Mouse (Mus musculus) liver, embryonic 14.5 days (tissue): ENCODE data around the gene Tnip2. TPM values are rescaled to one million over a fixed set of nuclear protein-coding genes. Genes with fewer than 3 reads are reported as not detected.

Experiments used
- ATAC-seq: fragments of 200-750 bp; cut with Nextera tagmentation; 2 replicates; pipeline ENCODE4 v1.8.0; 2017; ENCODE audit warnings: moderate number of reproducible peaks, mild to moderate bottlenecking, moderate library complexity; ENCODE audit not compliant: insufficient read depth
- DNase-seq, 3 experiments: peaks; one replicate each; pipeline ENCODE4 v3.0.0-alpha.2; 2012 to 2013; ENCODE audit warnings: low read depth in 3 of 3, low spot score in 3 of 3
- H3K27ac ChIP-seq: fragments of 300-500 bp; sonication (generic); 2 replicates; pipeline ENCODE4 v1.5.1; 2014; ENCODE audit warnings: moderate library complexity, mild to moderate bottlenecking, control low read depth, inconsistent platforms
- H3K27me3 ChIP-seq: fragments of 300-500 bp; sonication (generic); 2 replicates; pipeline ENCODE4 v1.6.1; 2014; ENCODE audit warnings: mild to moderate bottlenecking, low read length, moderate library complexity; ENCODE audit not compliant: control insufficient read depth, insufficient read depth
- H3K36me3 ChIP-seq: fragments of 300-500 bp; sonication (generic); replicated peaks from 2 replicates; pipeline ENCODE4 v1.6.1; 2014; ENCODE audit warnings: low read depth; ENCODE audit not compliant: control insufficient read depth, insufficient read depth
- H3K4me1 ChIP-seq, 2 experiments: fragments of 200-500 bp in 1 of 2; fragments of 300-500 bp in 1 of 2; sonication (generic) in 1 of 2; replicated peaks; 2 replicates each; pipeline ENCODE4 v1.6.1; 2012 to 2014; ENCODE audit warnings: antibody characterized with exemption in 1 of 2, inconsistent platforms in 1 of 2, low read length in 1 of 2; ENCODE audit not compliant: control insufficient read depth in 2 of 2, insufficient read depth in 2 of 2
- H3K4me2 ChIP-seq: fragments of 300-500 bp; sonication (generic); 2 replicates; pipeline ENCODE4 v1.6.1; 2014; ENCODE audit warnings: low read depth, mild to moderate bottlenecking, control low read depth, moderate library complexity
- H3K4me3 ChIP-seq, 2 experiments: fragments of 200-500 bp in 1 of 2; fragments of 300-500 bp in 1 of 2; sonication (generic) in 1 of 2; 2 replicates each; pipeline ENCODE4 v1.5.1; 2012 to 2014; ENCODE audit warnings: low read depth in 2 of 2, low read length in 2 of 2, mild to moderate bottlenecking in 2 of 2, control low read depth in 1 of 2, inconsistent platforms in 1 of 2, moderate library complexity in 1 of 2; ENCODE audit not compliant: insufficient read depth in 1 of 2
- H3K9ac ChIP-seq: fragments of 300-500 bp; sonication (generic); replicated peaks from 2 replicates; pipeline ENCODE4 v1.6.1; 2014; ENCODE audit warnings: mild to moderate bottlenecking, control low read depth, moderate library complexity
- H3K9me3 ChIP-seq: fragments of 300-500 bp; sonication (generic); 2 replicates; pipeline ENCODE4 v1.6.1; 2016; ENCODE audit warnings: low read length, mixed read lengths; ENCODE audit not compliant: control insufficient read depth
- CTCF ChIP-seq: IDR thresholded peaks from 2 replicates; pipeline ENCODE4 v1.5.1; 2016; ENCODE audit warnings: antibody characterized with exemption, low read depth, control low read depth
- EP300 ChIP-seq: IDR thresholded peaks from 2 replicates; pipeline ENCODE4 v1.6.1; 2016; ENCODE audit warnings: antibody characterized with exemption, low read depth
- WGBS: fragments of 180-500 bp; shearing (Covaris S2); extraction: QIAGEN DNeasy Blood & Tissue Kit; methylation state at CpG from one replicate; pipeline ENCODE4 v1.1.7; 2014; ENCODE audit not compliant: insufficient replicate concordance; 5-methylcytosine and 5-hydroxymethylcytosine counted together
- polyA plus RNA-seq, 2 experiments: library from polyadenylated mRNA; depleted of rRNA in 1 of 2; stranded (reverse) in 1 of 2; unstranded in 1 of 2; fragments of >200 nt; fragmentation: Nextera tagmentation in 1 of 2; extraction: Ambion mirVana in 1 of 2; gene quantifications; 2 replicates each; pipeline versions ENCODE4 v1.2.1 to v1.2.3; 2012 to 2014

The Tnip2 gene
- polyA plus RNA-seq, 2 experiments = 3.2 to 5.0 TPM

GRCm38 (mm10) chr5:34520458-34521209 lies 6.8 kb upstream of the Tnip2 start:
- Histone ChIP-seq H3K4me1 (peaks cover 8 to 15% of the 10 kb centered on the region in 2 experiments), H3K36me3 (no peaks in the 10 kb centered on the region), H3K9me3 (no peaks in the 10 kb centered on the region), H3K4me3 (no peak overlapping the region), H3K27ac (no peak overlapping the region), H3K4me2 (no peak overlapping the region), H3K9ac (no peak overlapping the region), H3K27me3 (no peaks in the 10 kb centered on the region)
- 24% methylated on average over 11 of the region's 11 CpGs for WGBS
- ATAC-seq = no peak
- no peak for DNase-seq
- TF ChIP-seq CTCF = no peak
- TF ChIP-seq EP300 = no peak

- Histone ChIP-seq H3K9me3 (no peaks in the 10 kb centered on the region), H3K27ac (no peak overlapping the region), H3K4me1 (peaks cover 10 to 19% of the 10 kb centered on the region in 2 experiments), H3K9ac (no peak overlapping the region), H3K27me3 (no peaks in the 10 kb centered on the region), H3K4me2 (no peak overlapping the region), H3K36me3 (no peaks in the 10 kb centered on the region), H3K4me3 (no peak overlapping the region)
- TF ChIP-seq EP300 = no peak
- TF ChIP-seq CTCF = no peak
- no peak for DNase-seq
- no peak for ATAC-seq
- 59% methylated on average over 9 of the region's 9 CpGs for WGBS
Measured at GRCm38 (mm10) chr5:34519389-34519910, 5.7 kb upstream of the Tnip2 start.

GRCm38 (mm10) chr5:34517913-34518312 lies 4.1 kb upstream of the Tnip2 start:
- H3K4me1 ChIP-seq = peaks cover 11 to 26% of the 10 kb centered on the region in 2 experiments
- no peak overlapping the region for H3K9ac ChIP-seq
- peak; percentile 65 to 76 (median 68) for DNase-seq
- H3K4me2 ChIP-seq = no peak overlapping the region
- no peaks in the 10 kb centered on the region for H3K27me3 ChIP-seq
- no peaks in the 10 kb centered on the region for H3K9me3 ChIP-seq
- peak; percentile 12; the same call in 1 of the 2 replicates for ATAC-seq
- no peak overlapping the region for H3K4me3 ChIP-seq
- no peaks in the 10 kb centered on the region for H3K36me3 ChIP-seq
- TF ChIP-seq CTCF = peak; percentile 99
- TF ChIP-seq EP300 = no peak
- H3K27ac ChIP-seq = no peak overlapping the region
- 15% methylated on average over 3 of the region's 3 CpGs for WGBS

DNA sequence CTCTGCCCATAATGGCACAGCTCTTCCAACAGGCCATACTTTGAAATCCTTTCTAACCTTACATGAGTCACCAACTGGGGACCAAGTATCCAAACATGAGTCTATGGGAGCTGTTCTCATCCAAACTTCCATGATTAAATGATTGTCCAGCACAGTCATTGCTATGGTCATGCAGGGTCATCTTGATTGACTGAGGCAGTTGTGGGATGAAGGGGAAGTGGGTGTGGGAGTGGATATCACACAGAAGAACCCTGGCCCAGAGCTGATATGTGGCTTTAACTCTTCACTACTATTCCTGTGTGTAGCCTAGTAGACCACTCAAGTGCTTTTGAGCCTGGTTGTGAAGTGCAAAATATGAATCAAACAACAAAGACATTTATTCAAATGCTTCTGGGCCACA lies 1.3 kb upstream of the Tnip2 start:
- Histone ChIP-seq H3K9ac (no peak overlapping the region), H3K9me3 (no peaks in the 10 kb centered on the region), H3K27ac (no peak overlapping the region), H3K4me1 (peaks cover 3 to 13% of the 10 kb centered on the region in 2 experiments), H3K27me3 (no peaks in the 10 kb centered on the region), H3K36me3 (no peaks in the 10 kb centered on the region), H3K4me2 (no peak overlapping the region), H3K4me3 (no peak overlapping the region)
- no peak for ATAC-seq
- no peak for TF ChIP-seq EP300
- TF ChIP-seq CTCF = no peak
- DNase-seq = no peak

DNA sequence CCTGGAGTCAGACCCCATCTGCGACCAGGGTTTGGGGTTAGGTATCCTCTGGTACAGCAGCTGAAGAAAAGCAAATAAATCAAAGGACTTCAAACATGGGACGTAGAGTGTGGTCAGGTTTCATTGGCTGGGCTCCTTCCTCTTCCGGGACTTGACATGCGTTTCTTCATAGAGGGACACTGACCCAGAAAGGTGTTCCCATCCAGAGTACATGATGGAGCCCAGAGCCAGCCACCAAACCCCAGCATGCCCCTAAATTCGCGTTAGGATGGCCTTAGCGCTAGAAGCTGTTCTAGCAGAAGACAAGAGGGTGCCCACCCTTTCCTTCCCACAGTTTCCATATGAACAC lies 401 bp upstream of the Tnip2 start:
- H3K9me3 ChIP-seq = no peaks in the 10 kb centered on the region
- H3K36me3 ChIP-seq = no peaks in the 10 kb centered on the region
- H3K27me3 ChIP-seq = no peaks in the 10 kb centered on the region
- DNase-seq (no peak), ATAC-seq (peak; percentile 49)
- peaks cover 3 to 12% of the 10 kb centered on the region in 2 experiments for H3K4me1 ChIP-seq
- TF ChIP-seq EP300 (no peak), CTCF (no peak)
- H3K27ac ChIP-seq = no peak overlapping the region
- no peak overlapping the region; the same call in 1 of the 2 replicates for H3K9ac ChIP-seq
- WGBS = 14% methylated on average over 7 of the region's 7 CpGs
- H3K4me3 ChIP-seq = peak overlapping the region; percentile 70 to 76
- peak overlapping the region; percentile 90 for H3K4me2 ChIP-seq
